Mouse (Mus musculus): ENCODE results near the gene Pym1. TPM values are rescaled to one million over a fixed set of nuclear protein-coding genes. Genes with fewer than 3 reads are reported as not detected.
"Not testable (repeated sequence)": the region's sequence is repeated elsewhere in the genome, so short reads cannot be mapped to it uniquely, and the experiment has no call there.

Pym1 gene
- polyA plus RNA-seq (2016; fragmentation: Nextera tagmentation; extraction: Ambion mirVana): 61.0 and 63.1 TPM in 2 replicates

- WGBS: under 1% methylated on average over 36 of the region's 36 CpGs
- Histone ChIP-seq H3K9me3 (replicated peaks) (no peaks in the 10 kb centered on the region), H3K27ac (peak within 1 kb of the TSS; percentile 96), H3K27me3 (ENCODE audit: low read depth, poor library complexity, severe bottlenecking) (peaks cover 32% of the 10 kb centered on the region), H3K4me1 (peaks cover 46% of the 10 kb centered on the region), H3K4me3 (peak within 1 kb of the TSS; percentile 74), H3K36me3 (peaks cover 13% of the 10 kb centered on the region)
- peak; percentile 82 for DNase-seq (ENCODE audit: low spot score)
Measured at GRCm38 (mm10) chr10:128747646-128748251, at the start of gene Pym1. TSS of gene Pym1 (plus strand) at chr10:128747889.

GRCm38 (mm10) chr10:128699006-128699405 lies 48.7 kb upstream of the Pym1 start:
- no peaks in the 10 kb centered on the region for H3K9me3 ChIP-seq (replicated peaks)
- H3K27ac ChIP-seq: no peak overlapping the region
- peaks cover 61% of the 10 kb centered on the region for H3K36me3 ChIP-seq
- DNase-seq (ENCODE audit: low spot score): no peak
- H3K27me3 ChIP-seq (ENCODE audit: low read depth, poor library complexity, severe bottlenecking): no peaks in the 10 kb centered on the region
- 91% methylated on average over 5 of the region's 5 CpGs for WGBS
- no peak overlapping the region for H3K4me3 ChIP-seq
- peaks cover 29% of the 10 kb centered on the region for H3K4me1 ChIP-seq

- H3K4me3 ChIP-seq: no peak overlapping the region
- peaks cover 61% of the 10 kb centered on the region for H3K36me3 ChIP-seq
- peaks cover 30% of the 10 kb centered on the region for H3K4me1 ChIP-seq
- WGBS: 88% methylated on average over 11 of the region's 11 CpGs
- no peak overlapping the region for H3K27ac ChIP-seq
- H3K9me3 ChIP-seq (replicated peaks): no peaks in the 10 kb centered on the region
- DNase-seq (ENCODE audit: low spot score): no peak
- no peaks in the 10 kb centered on the region for H3K27me3 ChIP-seq (ENCODE audit: low read depth, poor library complexity, severe bottlenecking)
Measured at GRCm38 (mm10) chr10:128699611-128700010, 48.1 kb upstream of the Pym1 start.

- no peak for DNase-seq (ENCODE audit: low spot score)
- WGBS: 96% methylated on average over 5 of the region's 5 CpGs
- H3K9me3 ChIP-seq (replicated peaks): no peaks in the 10 kb centered on the region
- no peak overlapping the region for H3K4me3 ChIP-seq
- H3K4me1 ChIP-seq: peaks cover 30% of the 10 kb centered on the region
- no peaks in the 10 kb centered on the region for H3K27me3 ChIP-seq (ENCODE audit: low read depth, poor library complexity, severe bottlenecking)
- H3K27ac ChIP-seq: no peak overlapping the region
- H3K36me3 ChIP-seq: peaks cover 61% of the 10 kb centered on the region
Measured at GRCm38 (mm10) chr10:128700712-128701111, 47.0 kb upstream of the Pym1 start.

GRCm38 (mm10) chr10:128702328-128703007 lies 45.2 kb upstream of the Pym1 start:
- Histone ChIP-seq H3K27me3 (ENCODE audit: low read depth, poor library complexity, severe bottlenecking) (no peaks in the 10 kb centered on the region), H3K4me1 (peaks cover 27% of the 10 kb centered on the region), H3K9me3 (replicated peaks) (no peaks in the 10 kb centered on the region), H3K4me3 (no peak overlapping the region), H3K27ac (no peak overlapping the region), H3K36me3 (peaks cover 59% of the 10 kb centered on the region)
- no peak for DNase-seq (ENCODE audit: low spot score)
- WGBS: 94% methylated on average over 6 of the region's 6 CpGs

GRCm38 (mm10) chr10:128703895-128704294 lies 43.8 kb upstream of the Pym1 start, which contains the start of gene Pmel:
TSS of gene Pmel (plus strand) at chr10:128704195.
- peaks cover 46% of the 10 kb centered on the region for H3K36me3 ChIP-seq

GRCm38 (mm10) chr10:128704491-128705316 lies 43.0 kb upstream of the Pym1 start, which contains the start of gene Cdk2:
TSS of gene Cdk2 (minus strand) at chr10:128705031.
- Histone ChIP-seq H3K4me3 (peak within 1 kb of the TSS; percentile 95), H3K27ac (peak within 1 kb of the TSS; percentile 97), H3K4me1 (peaks cover 27% of the 10 kb centered on the region), H3K9me3 (replicated peaks) (no peaks in the 10 kb centered on the region), H3K36me3 (peaks cover 38% of the 10 kb centered on the region), H3K27me3 (ENCODE audit: low read depth, poor library complexity, severe bottlenecking) (no peaks in the 10 kb centered on the region)
- under 1% methylated on average over 62 of the region's 62 CpGs for WGBS
- DNase-seq (ENCODE audit: low spot score): peak; percentile 97

More at GRCm38 (mm10) chr10:128703895-128704294, 43.8 kb upstream of the Pym1 start, which contains the start of gene Pmel:
- peak within 1 kb of the TSS; percentile 95 for H3K4me3 ChIP-seq
- peak within 1 kb of the TSS; percentile 97 for H3K27ac ChIP-seq
- H3K9me3 ChIP-seq (replicated peaks): no peaks in the 10 kb centered on the region
- 22% methylated on average over 4 of the region's 4 CpGs for WGBS
- no peak for DNase-seq (ENCODE audit: low spot score)
- H3K27me3 ChIP-seq (ENCODE audit: low read depth, poor library complexity, severe bottlenecking): no peaks in the 10 kb centered on the region
- peaks cover 27% of the 10 kb centered on the region for H3K4me1 ChIP-seq

GRCm38 (mm10) chr10:128705317-128705693 lies 42.4 kb upstream of the Pym1 start:
- Histone ChIP-seq H3K4me3 (peak overlapping the region; percentile 95), H3K27me3 (ENCODE audit: low read depth, poor library complexity, severe bottlenecking) (no peaks in the 10 kb centered on the region), H3K27ac (peak overlapping the region; percentile 97), H3K4me1 (peaks cover 27% of the 10 kb centered on the region), H3K9me3 (replicated peaks) (no peaks in the 10 kb centered on the region), H3K36me3 (peaks cover 32% of the 10 kb centered on the region)
- 12% methylated on average over 11 of the region's 11 CpGs for WGBS
- peak; percentile 45 for DNase-seq (ENCODE audit: low spot score)

GRCm38 (mm10) chr10:128711318-128711717 lies 36.4 kb upstream of the Pym1 start:
- H3K36me3 ChIP-seq; H3K27me3 ChIP-seq (ENCODE audit: low read depth, poor library complexity, severe bottlenecking); H3K4me1 ChIP-seq; DNase-seq (ENCODE audit: low spot score); H3K27ac ChIP-seq; H3K4me3 ChIP-seq; H3K9me3 ChIP-seq (replicated peaks): not testable (repeated sequence)
- WGBS: 92% methylated on average over 7 of the region's 7 CpGs

- Histone ChIP-seq H3K36me3 (no peaks in the 10 kb centered on the region), H3K4me3 (no peak overlapping the region), H3K27me3 (ENCODE audit: low read depth, poor library complexity, severe bottlenecking) (no peaks in the 10 kb centered on the region), H3K27ac (no peak overlapping the region), H3K9me3 (replicated peaks) (no peaks in the 10 kb centered on the region), H3K4me1 (no peaks in the 10 kb centered on the region)
- WGBS: 89% methylated on average over 19 of the region's 19 CpGs
- no peak for DNase-seq (ENCODE audit: low spot score)
Measured at GRCm38 (mm10) chr10:128715559-128716537, 31.8 kb upstream of the Pym1 start.

GRCm38 (mm10) chr10:128725466-128725865 lies 22.2 kb upstream of the Pym1 start:
- H3K27ac ChIP-seq; H3K36me3 ChIP-seq; H3K27me3 ChIP-seq (ENCODE audit: low read depth, poor library complexity, severe bottlenecking); H3K4me1 ChIP-seq; DNase-seq (ENCODE audit: low spot score); H3K9me3 ChIP-seq (replicated peaks); H3K4me3 ChIP-seq: not testable (repeated sequence)
- WGBS: 86% methylated on average over 4 of the region's 4 CpGs

- 0 out of 2 replicates have a peak, but pooled peaks cover 4% of the 10 kb centered on the region for H3K4me1 ChIP-seq
- no peak overlapping the region for H3K27ac ChIP-seq
- no peaks in the 10 kb centered on the region for H3K27me3 ChIP-seq (ENCODE audit: low read depth, poor library complexity, severe bottlenecking)
- 82% methylated on average over 5 of the region's 5 CpGs for WGBS
- H3K36me3 ChIP-seq: peaks cover 4% of the 10 kb centered on the region
- DNase-seq (ENCODE audit: low spot score): no peak
- H3K9me3 ChIP-seq (replicated peaks): no peaks in the 10 kb centered on the region
- no peak overlapping the region for H3K4me3 ChIP-seq
Measured at GRCm38 (mm10) chr10:128728059-128728458, 19.6 kb upstream of the Pym1 start.
